Mouse (Mus musculus) A20 (cell line): ENCODE measurements around the gene Cmc2.
A peak's percentile ranks its signal among the peaks of the same experiment; 100 is the strongest.

ENCODE experiments used
- DNase-seq: peaks from one replicate; pipeline ENCODE4 v3.0.0-alpha.2; 2011; ENCODE audit warnings: low read depth, low spot score

The Cmc2 gene

DNA sequence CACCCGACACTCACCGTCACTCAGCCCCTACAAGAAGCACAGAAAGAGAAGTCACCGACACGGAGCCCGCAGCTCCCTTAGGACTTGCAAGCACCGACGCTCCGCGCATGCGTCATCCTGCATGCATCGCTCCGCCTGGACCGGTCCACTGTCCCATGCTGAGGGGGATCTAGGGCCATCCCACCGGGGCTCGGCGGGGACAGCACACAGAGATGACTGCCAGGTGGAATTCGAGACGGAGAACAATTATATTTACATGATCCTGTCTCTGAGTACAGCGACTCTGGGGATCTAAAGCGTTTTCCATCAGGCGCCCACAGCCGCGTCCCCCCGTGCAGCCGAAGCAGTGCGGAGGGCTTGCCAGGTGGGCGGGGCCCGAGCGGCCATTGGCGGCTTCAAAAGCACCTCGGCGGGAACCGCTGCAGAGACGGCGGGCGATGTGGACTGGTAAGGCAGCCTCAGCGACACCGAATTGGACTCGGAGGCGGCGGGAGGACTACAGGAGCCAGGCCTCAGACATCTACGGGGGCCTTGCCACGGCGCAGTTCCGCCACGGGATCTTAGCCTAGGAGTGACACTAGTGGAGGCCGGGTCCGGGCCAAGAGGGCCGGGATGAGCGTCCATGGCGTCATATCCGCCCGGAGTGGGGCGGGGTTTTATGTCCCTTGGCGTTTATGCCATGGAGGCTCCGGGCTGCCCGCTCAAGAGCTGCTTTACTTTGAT is at the start of gene Cmc2, which contains the start of gene Cenpn:
Gene Cmc2 (minus strand): TSS at position 119 of the 723 bp plus-strand sequence.
Gene Cenpn (plus strand): TSS at position 394 of the 723 bp plus-strand sequence.
- DNase-seq = peak; percentile 99

GRCm38 (mm10) chr8:116969531-116969930 is 48.3 kb upstream of the Cmc2 start:
- no peak for DNase-seq

- DNase-seq = no peak
These were observed 33.2 kb upstream of the Cmc2 start for GRCm38 (mm10) chr8:116954415-116954814.

GRCm38 (mm10) chr8:116952428-116952827 is 31.2 kb upstream of the Cmc2 start:
- no peak for DNase-seq

DNA sequence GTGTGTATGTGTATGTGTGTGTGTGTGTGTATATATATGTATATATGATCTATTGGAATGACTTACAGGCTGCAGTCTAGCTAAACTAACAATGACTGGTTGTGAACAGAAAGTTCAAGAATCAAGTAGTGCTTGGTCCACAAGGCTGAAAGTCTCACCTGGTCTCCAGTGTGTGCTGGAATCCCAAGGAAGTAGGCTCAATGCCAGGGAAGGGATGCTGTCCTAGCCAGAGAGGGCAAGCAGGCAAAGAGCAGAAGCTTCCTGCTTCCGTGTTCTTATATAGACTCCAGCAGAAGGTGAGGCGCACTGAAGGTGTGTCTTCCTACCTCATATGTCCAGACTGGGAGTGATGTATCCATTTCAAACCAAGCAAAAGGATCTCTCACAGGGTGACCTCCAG is 30.5 kb upstream of the Cmc2 start:
- no peak for DNase-seq

DNA sequence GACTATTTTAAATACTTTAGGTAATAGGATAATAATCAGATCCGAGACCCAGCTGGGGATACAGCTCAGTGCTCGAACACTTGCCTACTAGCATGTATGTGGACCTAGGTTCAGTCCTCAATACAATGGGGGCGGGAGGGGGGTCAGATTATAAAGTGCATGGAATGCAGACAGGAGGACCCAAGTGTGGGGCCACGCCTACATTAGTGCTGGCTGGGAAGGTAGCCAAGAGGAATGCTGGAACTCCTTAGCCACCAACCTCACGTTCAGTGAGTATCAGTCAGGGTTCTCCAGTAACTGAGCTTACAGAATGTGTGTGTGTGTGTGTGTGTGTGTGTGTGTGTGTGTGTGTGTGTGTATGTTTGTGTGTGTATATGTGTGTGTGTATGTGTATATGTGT is 30.1 kb upstream of the Cmc2 start:
- no peak for DNase-seq

DNA sequence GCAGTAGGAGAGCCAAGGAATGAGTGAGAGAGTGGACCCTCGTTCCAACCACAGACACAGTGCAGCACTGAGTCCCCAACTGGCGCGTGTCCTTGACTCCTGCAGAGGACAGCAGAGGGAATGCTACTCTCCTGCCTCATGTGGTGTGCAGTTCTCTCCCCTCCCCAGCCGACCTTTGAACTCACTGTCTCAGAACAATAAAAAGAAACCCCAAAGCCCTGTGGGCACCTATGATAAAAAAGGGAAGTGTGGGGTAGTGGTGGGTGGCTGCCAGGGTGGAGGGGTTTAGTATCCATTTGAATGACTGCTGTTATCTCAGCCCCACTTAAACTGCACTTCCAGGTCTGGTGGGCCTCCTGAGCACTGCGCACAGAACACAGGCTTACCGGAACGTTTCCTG is 26.3 kb upstream of the Cmc2 start:
- DNase-seq = peak; percentile 70

DNA sequence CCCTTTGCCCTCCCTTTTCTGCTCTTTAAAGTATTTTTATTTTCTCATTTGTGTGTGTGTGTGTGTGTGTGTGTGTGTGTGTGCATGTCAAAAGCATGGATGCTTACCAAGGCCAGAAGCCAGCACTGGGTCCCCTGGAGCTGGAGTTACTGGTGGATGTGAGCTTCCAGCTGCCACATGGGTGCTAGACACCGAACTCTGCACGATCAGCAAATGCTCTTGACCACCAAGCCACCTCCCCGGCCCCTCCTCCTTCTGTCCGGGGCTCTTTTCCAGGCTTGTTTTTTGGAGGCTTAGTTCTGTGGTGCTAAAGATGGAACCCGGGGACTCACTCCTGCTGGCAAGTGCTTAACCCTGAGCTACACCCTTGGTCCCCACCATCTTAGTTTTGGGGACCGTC is 25.6 kb upstream of the Cmc2 start:
- DNase-seq = no peak

DNA sequence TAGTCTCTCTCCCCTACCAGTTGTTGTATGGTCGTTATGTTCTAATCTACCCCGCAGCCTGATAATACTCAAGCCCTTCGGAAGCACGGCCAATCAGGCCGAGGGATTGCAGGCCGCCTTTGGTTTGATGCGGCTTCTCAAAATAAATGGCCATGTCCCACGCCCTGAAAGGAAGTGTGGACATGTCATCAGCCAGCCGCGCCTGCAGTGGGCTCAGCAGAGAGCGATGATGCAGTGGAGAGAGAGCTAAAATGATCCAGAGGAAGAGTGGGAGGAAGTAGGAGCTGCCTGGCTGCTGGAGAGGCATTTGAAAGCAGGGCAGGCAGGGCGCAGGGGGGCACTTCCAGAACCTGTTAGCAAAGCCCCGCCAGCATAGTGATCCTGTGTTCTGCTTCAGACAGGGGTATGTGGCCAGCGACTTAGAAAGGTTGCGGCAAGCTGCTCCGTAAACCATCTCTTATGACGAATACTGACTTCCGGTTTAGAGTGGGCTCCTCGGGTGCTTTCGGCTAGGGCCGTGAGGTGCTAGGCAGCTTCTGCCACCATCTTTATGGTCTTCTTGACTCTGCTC is 25.1 kb upstream of the Cmc2 start:
- DNase-seq = peak; percentile 77

DNA sequence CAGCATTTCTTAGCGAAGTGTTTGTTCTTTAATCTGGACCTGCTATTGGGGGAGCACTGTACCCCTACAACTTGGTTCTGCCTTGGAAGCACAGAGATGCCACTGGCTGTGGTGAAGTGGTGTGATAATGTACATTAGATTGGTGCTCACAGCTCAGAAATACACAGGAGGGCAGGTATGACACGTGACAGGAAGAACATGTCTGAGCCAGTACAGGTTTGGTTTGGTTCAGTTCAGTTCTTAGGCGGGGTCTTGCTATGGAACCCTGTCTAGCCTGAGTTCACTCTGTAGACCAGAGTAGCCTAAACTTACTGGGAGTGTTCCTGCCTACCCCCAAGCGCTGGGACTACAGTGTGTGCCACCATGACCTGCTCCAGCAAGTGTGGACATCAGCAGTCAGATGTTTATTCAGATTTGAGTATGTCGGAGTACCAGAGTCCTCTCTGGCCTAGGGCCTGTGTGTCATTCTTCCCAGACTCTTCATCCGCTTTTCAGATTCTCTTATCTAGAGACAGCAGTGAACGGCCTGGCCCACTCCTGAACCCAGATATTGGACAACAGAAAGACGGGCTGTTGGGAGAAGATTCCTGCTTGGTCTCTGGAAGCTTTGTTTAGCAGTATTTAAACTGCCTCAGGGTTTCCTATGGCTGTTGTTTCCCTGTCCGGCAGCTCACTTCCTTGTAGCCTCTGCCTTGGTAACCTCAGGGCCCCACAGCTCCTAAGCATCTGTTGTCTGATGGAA is 24.1 kb upstream of the Cmc2 start:
- DNase-seq = peak; percentile 37

GRCm38 (mm10) chr8:116944385-116944696 is 23.1 kb upstream of the Cmc2 start:
- DNase-seq = peak; percentile 63

- peak; percentile 64 for DNase-seq
These were observed 22.5 kb upstream of the Cmc2 start for GRCm38 (mm10) chr8:116943555-116944384.

DNA sequence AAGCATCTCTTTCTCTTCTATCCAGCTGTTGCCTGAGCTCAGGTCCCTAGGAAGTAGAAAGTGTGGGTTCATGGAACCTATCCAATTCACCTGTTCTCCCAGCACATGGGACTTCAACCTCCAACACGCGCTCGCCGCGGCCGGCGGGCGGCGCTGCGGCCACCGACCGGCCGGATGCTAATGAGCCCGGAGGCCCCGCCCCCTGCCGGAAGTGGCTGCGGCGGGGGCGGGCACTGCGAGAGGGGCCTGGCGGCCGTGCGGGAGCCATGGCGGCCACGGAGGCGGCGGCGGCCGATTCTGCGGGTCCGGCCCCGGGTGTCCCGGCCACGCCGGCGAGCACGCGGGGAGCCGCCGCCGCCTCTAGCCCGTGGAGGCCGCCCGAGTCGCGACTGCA is 21.9 kb upstream of the Cmc2 start, which contains the start of gene Atmin:
Gene Atmin (plus strand): TSS at position 233 of the 394 bp plus-strand sequence.
- DNase-seq = peak; percentile 91

GRCm38 (mm10) chr8:116942284-116943058 is 21.2 kb upstream of the Cmc2 start:
- no peak for DNase-seq

DNA sequence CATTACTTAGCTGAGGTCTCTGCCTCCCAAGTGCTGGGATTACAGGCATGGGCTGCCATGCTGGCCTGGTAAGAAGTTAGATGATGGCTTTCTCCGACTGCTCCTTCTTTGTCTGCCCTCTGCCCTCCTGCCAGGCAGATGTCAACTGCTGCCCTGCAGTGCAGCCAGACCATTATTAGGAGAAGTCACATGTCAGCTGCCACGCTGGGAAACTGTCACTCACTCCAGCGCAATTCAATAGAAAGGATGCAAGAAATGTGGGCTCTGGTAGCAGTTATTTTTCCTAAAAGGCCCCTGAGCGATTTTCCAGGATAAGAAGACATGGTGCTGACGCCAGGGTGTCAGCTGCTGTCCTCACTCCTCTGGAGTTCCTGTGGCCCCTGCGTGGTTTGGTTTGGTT is 14.3 kb upstream of the Cmc2 start:
- no peak for DNase-seq

DNA sequence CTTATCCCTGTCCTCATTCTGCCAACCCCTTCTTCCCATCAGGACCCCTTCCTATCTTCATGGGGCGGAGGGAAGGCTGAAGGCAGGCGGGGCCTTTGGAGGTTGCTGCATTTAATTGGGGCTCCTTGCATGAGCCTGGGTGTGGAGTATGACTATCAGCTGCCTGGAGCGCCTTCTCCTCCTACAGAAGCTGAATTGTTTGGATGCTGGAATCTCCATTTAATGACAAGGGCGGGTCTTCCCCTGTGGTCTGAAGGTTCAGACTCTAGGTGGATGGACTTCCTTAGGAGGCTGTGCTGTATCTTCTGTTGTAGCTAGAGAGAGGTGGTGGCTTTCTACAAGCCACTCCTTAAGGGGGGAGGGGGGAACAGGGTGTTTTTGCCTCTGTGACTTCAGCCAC is 13.7 kb upstream of the Cmc2 start:
- no peak for DNase-seq

DNA sequence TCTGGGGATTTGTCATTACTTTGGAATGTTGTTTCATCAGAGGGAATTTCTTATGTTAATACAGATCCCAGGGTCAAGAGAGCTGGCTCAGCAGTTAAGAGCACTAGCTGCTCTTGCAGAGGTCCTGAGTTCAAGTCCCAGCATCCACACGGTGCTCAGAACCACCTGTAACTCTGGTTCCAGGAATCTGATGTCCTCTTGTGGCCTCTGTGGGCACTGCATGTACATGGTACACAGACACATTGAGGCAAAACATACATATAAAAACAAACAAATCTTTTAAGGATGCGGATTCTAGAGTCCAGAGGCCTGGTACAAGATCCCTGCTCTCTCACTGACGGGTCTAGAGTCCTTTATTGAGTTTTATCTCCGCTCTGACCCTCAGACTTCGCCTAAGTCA is 7.3 kb upstream of the Cmc2 start:
- peak; percentile 24 for DNase-seq

DNA sequence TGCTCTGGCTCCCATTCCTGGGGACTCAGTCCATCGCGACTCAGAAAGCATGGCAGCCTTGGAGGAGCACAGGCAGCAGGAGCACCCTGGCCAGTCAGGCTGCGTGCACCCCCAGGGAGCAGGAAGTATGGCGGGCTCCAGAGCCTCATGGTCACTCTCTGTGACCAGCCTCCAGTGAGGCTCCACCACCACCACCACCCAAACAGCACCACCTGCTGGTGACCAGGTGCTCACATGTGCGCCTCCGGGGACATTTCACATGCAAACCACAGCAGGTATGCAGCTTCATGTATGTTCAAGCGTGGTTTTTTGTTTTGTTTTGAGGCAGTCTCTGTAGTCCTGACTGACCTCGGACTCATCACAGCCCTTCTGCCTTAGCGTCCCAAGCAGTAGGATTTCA is 6.6 kb upstream of the Cmc2 start:
- peak; percentile 67 for DNase-seq

DNA sequence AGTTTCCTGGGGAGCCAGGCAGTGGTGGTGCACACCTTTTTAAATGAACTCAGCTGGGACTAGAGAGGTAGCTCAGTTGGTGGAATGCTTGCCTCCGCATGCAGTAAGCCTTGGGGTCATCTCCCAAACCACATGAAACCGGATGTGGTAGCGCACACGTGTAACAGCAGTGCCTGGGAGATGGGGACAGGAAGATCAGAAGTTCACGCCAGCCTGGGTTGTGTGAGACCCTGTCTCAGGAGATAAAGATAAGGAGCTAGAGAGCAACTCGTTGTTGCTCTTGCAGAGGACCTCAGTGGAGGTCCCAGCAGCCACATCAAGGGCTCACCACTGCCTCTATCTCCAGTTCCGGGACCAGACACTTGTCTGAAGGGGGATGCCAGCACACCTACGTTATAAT is 2.3 kb upstream of the Cmc2 start:
- no peak for DNase-seq

- DNase-seq = no peak
These were observed 954 bp upstream of the Cmc2 start for GRCm38 (mm10) chr8:116922060-116922757.

- DNase-seq = no peak
These were observed 284 bp downstream of the Cmc2 start for GRCm38 (mm10) chr8:116921005-116921336.
